Mouse (Mus musculus) naive thymus-derived CD4-positive, alpha-beta T cell, adult 5 months (primary cell): ENCODE results near the gene Ggcx. TPM values are rescaled to one million over a fixed set of nuclear protein-coding genes. Genes with fewer than 3 reads are reported as not detected.

Experiments
- polyA plus RNA-seq: library from polyadenylated mRNA; unstranded; fragments of 100-300 nt; shearing (Covaris generic); gene quantifications from one replicate; pipeline ENCODE4 v1.2.1, GENCODE M21; 2017

Ggcx gene
- 7.0 TPM for polyA plus RNA-seq

DNA sequence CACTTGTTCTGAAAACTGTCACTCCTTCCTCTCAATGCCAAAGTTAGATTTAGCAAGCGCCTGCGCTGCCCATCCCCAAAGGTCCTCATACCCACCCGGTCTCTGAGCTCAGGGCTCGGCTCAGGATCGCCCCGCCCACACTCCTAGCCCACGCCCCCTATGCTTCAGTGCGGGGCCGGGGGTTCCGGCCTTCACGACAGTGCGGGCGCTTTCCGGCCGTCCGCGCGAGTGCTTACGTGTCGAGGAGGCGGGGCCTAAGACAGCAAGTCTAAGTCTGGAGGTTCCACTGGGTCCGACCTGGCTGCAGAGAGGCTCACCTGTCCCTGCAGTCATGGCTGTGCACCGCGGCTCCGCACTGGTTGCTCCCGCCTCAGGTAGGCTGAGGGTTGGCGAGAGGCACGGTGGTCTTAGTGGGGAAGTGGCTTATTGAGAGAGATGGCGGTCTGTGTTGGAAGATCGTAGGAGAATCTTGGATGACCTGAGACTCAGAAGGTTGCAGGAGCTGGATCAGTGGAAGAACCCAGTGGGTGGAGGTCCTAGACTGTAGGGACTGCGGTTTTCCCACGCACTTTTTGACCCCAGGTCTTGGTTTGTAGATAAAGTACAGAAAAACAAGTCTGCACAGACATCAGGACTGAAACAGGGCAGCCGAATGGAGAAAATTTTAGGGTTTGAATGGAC, at the start of gene Ggcx:
Gene Ggcx (plus strand): TSS at position 233 of the 681 bp plus-strand sequence.

GRCm38 (mm10) chr6:72366844-72367443, 47.2 kb upstream of the Ggcx start, which contains the start of gene Rnf181:
Gene Rnf181, minus strand, starts transcription at chr6:72366956.

GRCm38 (mm10) chr6:72380131-72380770, 33.9 kb upstream of the Ggcx start, which contains the start of gene Vamp5:
Gene Vamp5, minus strand, starts transcription at chr6:72380468.

GRCm38 (mm10) chr6:72389941-72390771, 24.0 kb upstream of the Ggcx start, which contains the start of gene Vamp8:
Gene Vamp8, minus strand, starts transcription at chr6:72390703.

GRCm38 (mm10) chr6:72439355-72440185, 25.5 kb downstream of the Ggcx start, which contains the start of gene Mat2a:
Gene Mat2a, minus strand, starts transcription at chr6:72439558.

Other genes starting within 250 kb of the Ggcx start
- gene Atoh8, start 178.7 kb upstream of the Ggcx start, polyA plus RNA-seq: not detected
- gene Sftpb, start 109.7 kb upstream of the Ggcx start, polyA plus RNA-seq: not detected
- 42.5 TPM for gene Usp39, start 69.1 kb upstream of the Ggcx start, polyA plus RNA-seq
- gene 0610030E20Rik, start 67.0 kb upstream of the Ggcx start, polyA plus RNA-seq: 43.8 TPM
- not detected for gene Tmem150a, start 58.9 kb upstream of the Ggcx start, polyA plus RNA-seq
- 109 TPM for gene Rnf181, start 47.4 kb upstream of the Ggcx start, polyA plus RNA-seq
- 11.1 TPM for gene Vamp5, start 33.8 kb upstream of the Ggcx start, polyA plus RNA-seq
- gene Vamp8, start 23.6 kb upstream of the Ggcx start, polyA plus RNA-seq: 110 TPM
- gene Mat2a, start 25.2 kb downstream of the Ggcx start, polyA plus RNA-seq: 422 TPM
- gene Sh2d6, start 107.4 kb downstream of the Ggcx start, polyA plus RNA-seq: not detected
- 50.6 TPM for gene Capg, start 130.1 kb downstream of the Ggcx start, polyA plus RNA-seq
- gene Elmod3, start 184.1 kb downstream of the Ggcx start, polyA plus RNA-seq: 11.0 TPM
- 5.7 TPM for gene Retsat, start 184.2 kb downstream of the Ggcx start, polyA plus RNA-seq
- 224 TPM for gene Tgoln1, start 202.7 kb downstream of the Ggcx start, polyA plus RNA-seq